Mouse (Mus musculus) hindbrain, embryonic 14.5 days (tissue): Measurements from ENCODE around the gene Aurkb. TPM values are rescaled to one million over a fixed set of nuclear protein-coding genes. Genes with fewer than 3 reads are reported as not detected.

Experiments
- ATAC-seq: fragments of 200-750 bp; cut with Nextera tagmentation; 2 replicates; pipeline ENCODE4 v1.8.0; 2017; ENCODE audit warnings: moderate number of reproducible peaks, mild to moderate bottlenecking, moderate TSS enrichment, moderate library complexity; ENCODE audit not compliant: low FRiP score
- DNase-seq: peaks from one replicate; pipeline ENCODE4 v3.0.0-alpha.2; 2015; ENCODE audit warnings: low spot score
- H3K27ac ChIP-seq: fragments of 300-500 bp; sonication (generic); 2 replicates; pipeline ENCODE4 v1.5.1; 2014; ENCODE audit warnings: mild to moderate bottlenecking, moderate library complexity
- H3K27me3 ChIP-seq: fragments of 300-500 bp; sonication (generic); 2 replicates; pipeline ENCODE4 v1.6.1; 2014; ENCODE audit warnings: mild to moderate bottlenecking, low read length, mixed read lengths; ENCODE audit not compliant: control insufficient read depth, insufficient read depth
- H3K36me3 ChIP-seq: fragments of 300-500 bp; sonication (generic); replicated peaks from 2 replicates; pipeline ENCODE4 v1.6.1; 2014; ENCODE audit not compliant: control insufficient read depth, insufficient read depth
- H3K4me1 ChIP-seq: fragments of 300-500 bp; sonication (generic); replicated peaks from 2 replicates; pipeline ENCODE4 v1.6.1; 2014; ENCODE audit warnings: antibody characterized with exemption, low read length, mixed read lengths; ENCODE audit not compliant: control insufficient read depth, insufficient read depth
- H3K4me2 ChIP-seq: fragments of 300-500 bp; sonication (generic); replicated peaks from 2 replicates; pipeline ENCODE4 v1.6.1; 2014; ENCODE audit warnings: mild to moderate bottlenecking, moderate library complexity
- H3K4me3 ChIP-seq: fragments of 300-500 bp; sonication (generic); replicated peaks from 2 replicates; pipeline ENCODE4 v1.5.1; 2014; ENCODE audit warnings: mild to moderate bottlenecking, low read length
- H3K9ac ChIP-seq: fragments of 300-500 bp; sonication (generic); 2 replicates; pipeline ENCODE4 v1.6.1; 2014
- H3K9me3 ChIP-seq: fragments of 300-500 bp; sonication (generic); 2 replicates; pipeline ENCODE4 v1.6.1; 2016; ENCODE audit warnings: low read length; ENCODE audit not compliant: control insufficient read depth
- WGBS: fragments of 180-500 bp; shearing (Covaris S2); extraction: QIAGEN DNeasy Blood & Tissue Kit; methylation state at CpG from one replicate; pipeline ENCODE4 v1.1.7; 2014; 5-methylcytosine and 5-hydroxymethylcytosine counted together
- polyA plus RNA-seq: library from polyadenylated mRNA; unstranded; fragments of >200 nt; fragmentation: Nextera tagmentation; extraction: Ambion mirVana; gene quantifications from 2 replicates; pipeline ENCODE4 v1.2.1, GENCODE M21; 2014

The Aurkb gene
- polyA plus RNA-seq, 1 experiment from 2014 or later, result 17.0 TPM

GRCm38 (mm10) chr11:69086390-69086789 is 40.9 kb downstream of the Aurkb start:
- no peak overlapping the region for H3K4me2 ChIP-seq

GRCm38 (mm10) chr11:69087082-69087481 is 41.6 kb downstream of the Aurkb start:
- no peak overlapping the region for H3K27ac ChIP-seq
- no peak overlapping the region for H3K9ac ChIP-seq
- H3K36me3 ChIP-seq, result peaks cover 26% of the 10 kb centered on the region
- peaks cover 21% of the 10 kb centered on the region for H3K4me1 ChIP-seq
- 41% methylated on average over 4 of the region's 4 CpGs for WGBS
- ATAC-seq (no peak), DNase-seq (no peak)
- no peak overlapping the region for H3K4me3 ChIP-seq
- H3K27me3 ChIP-seq, result no peaks in the 10 kb centered on the region
- no peaks in the 10 kb centered on the region for H3K9me3 ChIP-seq
- no peak overlapping the region for H3K4me2 ChIP-seq

More at GRCm38 (mm10) chr11:69086390-69086789, 40.9 kb downstream of the Aurkb start:
- ATAC-seq (no peak), DNase-seq (no peak)
- 72% methylated on average over 6 of the region's 6 CpGs for WGBS
- no peaks in the 10 kb centered on the region for H3K9me3 ChIP-seq
- no peak overlapping the region for H3K4me3 ChIP-seq
- H3K27me3 ChIP-seq, result no peaks in the 10 kb centered on the region
- no peak overlapping the region for H3K9ac ChIP-seq
- peaks cover 19% of the 10 kb centered on the region for H3K36me3 ChIP-seq
- H3K27ac ChIP-seq, result no peak overlapping the region
- H3K4me1 ChIP-seq, result peaks cover 21% of the 10 kb centered on the region

GRCm38 (mm10) chr11:69087597-69087996 is 42.1 kb downstream of the Aurkb start:
- 72% methylated on average over 2 of the region's 2 CpGs for WGBS
- Histone ChIP-seq H3K4me2 (peak overlapping the region; percentile 98), H3K36me3 (peaks cover 28% of the 10 kb centered on the region), H3K9me3 (no peaks in the 10 kb centered on the region), H3K27me3 (no peaks in the 10 kb centered on the region), H3K4me3 (peak overlapping the region; percentile 77; the same call in 1 of the 2 replicates), H3K9ac (no peak overlapping the region), H3K27ac (peak overlapping the region; percentile 93; the same call in 1 of the 2 replicates), H3K4me1 (peaks cover 21% of the 10 kb centered on the region)
- ATAC-seq (no peak), DNase-seq (no peak)

- peak within 1 kb of the TSS; percentile 98 for H3K9ac ChIP-seq
- 1% methylated on average over 59 of the region's 67 CpGs for WGBS
These were observed 42.8 kb downstream of the Aurkb start, which contains the start of gene Vamp2 for GRCm38 (mm10) chr11:69088103-69088855. Gene Vamp2 (plus strand): TSS chr11:69088490.

GRCm38 (mm10) chr11:69088856-69089615 is 43.6 kb downstream of the Aurkb start:
- peaks cover 21% of the 10 kb centered on the region for H3K4me1 ChIP-seq
- H3K9me3 ChIP-seq, result no peaks in the 10 kb centered on the region
- H3K9ac ChIP-seq, result peak overlapping the region; percentile 98
- peak overlapping the region; percentile 98 for H3K4me2 ChIP-seq
- H3K27ac ChIP-seq, result peak overlapping the region; percentile 93
- ATAC-seq (peak; percentile 28), DNase-seq (no peak)
- peaks cover 28% of the 10 kb centered on the region for H3K36me3 ChIP-seq
- 11% methylated on average over 25 of the region's 25 CpGs for WGBS
- peak overlapping the region; percentile 77 for H3K4me3 ChIP-seq
- H3K27me3 ChIP-seq, result no peaks in the 10 kb centered on the region

More at GRCm38 (mm10) chr11:69088103-69088855, 42.8 kb downstream of the Aurkb start, which contains the start of gene Vamp2:
- ATAC-seq (peak; percentile 90), DNase-seq (peak; percentile 97)
- H3K27me3 ChIP-seq, result no peaks in the 10 kb centered on the region
- H3K4me2 ChIP-seq, result peak within 1 kb of the TSS; percentile 98
- peaks cover 28% of the 10 kb centered on the region for H3K36me3 ChIP-seq
- H3K9me3 ChIP-seq, result no peaks in the 10 kb centered on the region
- H3K4me3 ChIP-seq, result peak within 1 kb of the TSS; percentile 77
- H3K27ac ChIP-seq, result peak within 1 kb of the TSS; percentile 93
- H3K4me1 ChIP-seq, result peaks cover 21% of the 10 kb centered on the region

- H3K4me3 ChIP-seq, result peak overlapping the region; percentile 77
- H3K27ac ChIP-seq, result no peak overlapping the region
- peaks cover 28% of the 10 kb centered on the region for H3K36me3 ChIP-seq
- no peaks in the 10 kb centered on the region for H3K9me3 ChIP-seq
- H3K4me2 ChIP-seq, result peak overlapping the region; percentile 98
- no peaks in the 10 kb centered on the region for H3K27me3 ChIP-seq
- peaks cover 21% of the 10 kb centered on the region for H3K4me1 ChIP-seq
- peak overlapping the region; percentile 98 for H3K9ac ChIP-seq
- ATAC-seq (no peak), DNase-seq (no peak)
- 87% methylated on average over 12 of the region's 12 CpGs for WGBS
These were observed 44.3 kb downstream of the Aurkb start for GRCm38 (mm10) chr11:69089616-69090290.

GRCm38 (mm10) chr11:69090367-69090766 is 44.9 kb downstream of the Aurkb start:
- Histone ChIP-seq H3K9me3 (no peaks in the 10 kb centered on the region), H3K36me3 (peaks cover 28% of the 10 kb centered on the region), H3K4me2 (peak overlapping the region; percentile 98; the same call in 1 of the 2 replicates), H3K27ac (no peak overlapping the region), H3K9ac (peak overlapping the region; percentile 98; the same call in 1 of the 2 replicates), H3K4me3 (peak overlapping the region; percentile 77; the same call in 1 of the 2 replicates), H3K4me1 (peaks cover 23% of the 10 kb centered on the region), H3K27me3 (no peaks in the 10 kb centered on the region)
- DNase-seq (no peak), ATAC-seq (no peak)
- WGBS, result 56% methylated on average over 6 of the region's 6 CpGs

GRCm38 (mm10) chr11:69091566-69092385 is 46.3 kb downstream of the Aurkb start:
- no peak overlapping the region for H3K27ac ChIP-seq
- ATAC-seq (no peak), DNase-seq (no peak)
- no peaks in the 10 kb centered on the region for H3K9me3 ChIP-seq
- peaks cover 34% of the 10 kb centered on the region for H3K4me1 ChIP-seq
- no peak overlapping the region for H3K9ac ChIP-seq
- WGBS, result 64% methylated on average over 7 of the region's 7 CpGs
- H3K4me3 ChIP-seq, result no peak overlapping the region
- H3K36me3 ChIP-seq, result peaks cover 28% of the 10 kb centered on the region
- H3K4me2 ChIP-seq, result no peak overlapping the region
- H3K27me3 ChIP-seq, result no peaks in the 10 kb centered on the region
